Mouse (Mus musculus) left cerebral cortex, adult 11 months (tissue): ENCODE measurements around the gene Ddx42.

ENCODE experiments used
- DNase-seq: peaks from one replicate; pipeline ENCODE4 v3.0.0; 2022; ENCODE audit warnings: low spot score

Gene Ddx42

GRCm38 (mm10) chr11:106268326-106269059 lies 51.8 kb downstream of the Ddx42 start:
- no peak for DNase-seq

- DNase-seq = no peak
These were observed 52.3 kb downstream of the Ddx42 start for GRCm38 (mm10) chr11:106269060-106269431.

- DNase-seq = no peak
These were observed 54.5 kb downstream of the Ddx42 start for GRCm38 (mm10) chr11:106271131-106271793.

- no peak for DNase-seq
These were observed 55.3 kb downstream of the Ddx42 start for GRCm38 (mm10) chr11:106271794-106272643.

- peak; percentile 99 for DNase-seq
These were observed 56.1 kb downstream of the Ddx42 start, which contains the start of gene Smarcd2 for GRCm38 (mm10) chr11:106272644-106273310. Gene Smarcd2, minus strand, starts transcription at chr11:106272972.

GRCm38 (mm10) chr11:106273311-106273684 lies 56.6 kb downstream of the Ddx42 start:
- no peak for DNase-seq

- DNase-seq = no peak
These were observed 57.1 kb downstream of the Ddx42 start for GRCm38 (mm10) chr11:106273811-106274210.

GRCm38 (mm10) chr11:106274374-106274773 lies 57.6 kb downstream of the Ddx42 start:
- no peak for DNase-seq

GRCm38 (mm10) chr11:106274971-106275411 lies 58.3 kb downstream of the Ddx42 start:
- no peak for DNase-seq

- peak; percentile 87 for DNase-seq
These were observed 59.7 kb downstream of the Ddx42 start, which contains the start of gene Tcam1 for GRCm38 (mm10) chr11:106276454-106276853. Gene Tcam1, plus strand, starts transcription at chr11:106276672.

- no peak for DNase-seq
These were observed 65.7 kb downstream of the Ddx42 start for GRCm38 (mm10) chr11:106282452-106282851.

GRCm38 (mm10) chr11:106283371-106283770 lies 66.6 kb downstream of the Ddx42 start:
- DNase-seq = no peak

- DNase-seq = no peak
These were observed 67.4 kb downstream of the Ddx42 start for GRCm38 (mm10) chr11:106284126-106284525.

GRCm38 (mm10) chr11:106286206-106286605 lies 69.5 kb downstream of the Ddx42 start:
- no peak for DNase-seq

GRCm38 (mm10) chr11:106286987-106287386 lies 70.3 kb downstream of the Ddx42 start:
- DNase-seq = no peak

GRCm38 (mm10) chr11:106289369-106289768 lies 72.6 kb downstream of the Ddx42 start:
- DNase-seq = no peak

GRCm38 (mm10) chr11:106290376-106290775 lies 73.7 kb downstream of the Ddx42 start:
- no peak for DNase-seq

GRCm38 (mm10) chr11:106291861-106292260 lies 75.1 kb downstream of the Ddx42 start:
- DNase-seq = no peak
